Mouse (Mus musculus) small intestine, adult 2 months (tissue): ENCODE measurements around the gene Hist1h4i.

Source experiments
- CTCF ChIP-seq: fragments of 200-500 bp; IDR thresholded peaks from 2 replicates; pipeline ENCODE4 v1.5.1; 2012; ENCODE audit warnings: low read depth, mild to moderate bottlenecking, control low read depth, inconsistent platforms, low read length, moderate library complexity, mixed read lengths; ENCODE audit not compliant: insufficient replicate concordance, insufficient read length; ENCODE audit errors: extremely low read depth
- POLR2A ChIP-seq: fragments of 200-500 bp; IDR thresholded peaks from 2 replicates; pipeline ENCODE4 v1.6.1; 2012; ENCODE audit warnings: low read depth, mild to moderate bottlenecking, control low read depth, inconsistent platforms, low read length, moderate library complexity

DNA sequence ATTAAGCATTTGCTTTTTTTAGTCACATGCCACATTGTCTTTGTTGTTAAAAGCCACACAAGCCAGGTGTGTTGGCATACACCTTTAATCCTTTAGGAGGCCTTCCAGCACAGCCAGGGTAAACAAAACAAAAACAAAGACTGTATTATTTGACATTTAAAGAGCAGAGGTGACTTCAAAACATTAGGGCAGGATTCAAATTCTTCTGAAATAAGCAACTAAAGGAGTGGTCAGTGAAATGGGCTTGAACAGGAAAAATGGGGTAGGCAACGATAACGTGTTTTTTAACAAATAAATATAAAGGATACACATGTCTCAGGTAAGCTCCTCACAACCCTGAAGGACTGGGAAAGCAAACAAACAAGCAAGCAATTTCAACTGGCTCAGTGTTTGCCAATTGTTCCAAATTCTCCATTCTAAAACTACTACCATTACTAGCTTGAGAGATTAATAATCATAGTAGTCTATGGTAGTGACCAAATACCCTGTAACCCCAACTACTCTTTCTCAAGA is 1.2 kb downstream of the Hist1h4i start:
- TF ChIP-seq POLR2A (no peak), CTCF (no peak)
